Mouse (Mus musculus): ENCODE data around the gene Ncor1. TPM values are rescaled to one million over a fixed set of nuclear protein-coding genes. Genes with fewer than 3 reads are reported as not detected.
"Not testable (repeated sequence)": the region's sequence is repeated elsewhere in the genome, so short reads cannot be mapped to it uniquely, and the experiment has no call there.

Gene Ncor1
- polyA plus RNA-seq, 1 experiment from 2014 or later = 140 TPM

DNA sequence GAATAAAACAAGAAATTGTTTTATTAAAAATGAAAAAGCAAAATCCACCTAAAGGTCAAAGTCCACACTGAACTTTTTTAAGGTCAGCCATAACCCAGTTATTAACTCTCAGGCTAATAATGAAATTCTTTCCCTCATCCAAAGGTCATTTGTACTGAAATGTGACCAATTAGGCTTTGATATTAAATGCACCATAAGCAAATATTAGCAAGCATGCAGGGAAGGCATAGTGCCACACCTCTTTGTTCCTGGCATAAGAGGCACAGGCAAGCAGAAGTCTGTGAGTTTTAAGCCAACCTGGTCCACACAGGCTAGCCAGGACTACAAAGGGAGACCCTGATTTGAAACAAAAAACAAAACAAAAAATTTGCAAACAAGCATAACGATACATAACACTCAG is 48.7 kb downstream of the Ncor1 start:
- no peaks in the 10 kb centered on the region for H3K4me1 ChIP-seq
- no peak for ATAC-seq (ENCODE audit: insufficient read depth, low FRiP score, low read depth)
- H3K36me3 ChIP-seq = peaks cover 16% of the 10 kb centered on the region
- H3K4me3 ChIP-seq (replicated peaks) = no peak overlapping the region
- H3K4me2 ChIP-seq = no peak overlapping the region
- H3K9ac ChIP-seq = no peak overlapping the region
- WGBS = 93% methylated on average over 1 of the region's 1 CpGs
- H3K27ac ChIP-seq = no peak overlapping the region
- H3K9me3 ChIP-seq = no peaks in the 10 kb centered on the region
- no peaks in the 10 kb centered on the region for H3K27me3 ChIP-seq (replicated peaks)

DNA sequence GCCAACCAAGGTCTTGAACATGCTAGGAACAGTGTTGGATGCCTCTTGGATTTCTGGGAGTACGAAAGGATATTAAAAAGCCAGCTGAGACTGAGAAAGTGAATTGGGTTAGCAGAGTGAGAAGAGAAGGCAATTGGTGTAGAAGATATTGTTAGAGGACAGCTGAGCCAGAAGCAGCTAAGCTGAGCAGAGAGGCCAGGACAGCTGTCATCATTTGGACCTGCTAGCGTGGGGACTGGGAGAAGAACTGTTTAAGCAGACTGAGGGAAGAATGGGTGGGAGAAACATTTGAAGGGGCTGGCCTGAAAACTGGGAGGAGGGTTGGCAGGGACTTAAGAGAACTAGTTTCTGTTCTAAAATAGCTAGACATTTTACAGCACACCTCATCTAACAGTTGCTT is 49.5 kb downstream of the Ncor1 start:
- H3K27ac ChIP-seq = no peak overlapping the region
- no peak overlapping the region for H3K4me3 ChIP-seq (replicated peaks)
- no peaks in the 10 kb centered on the region for H3K9me3 ChIP-seq
- WGBS = 91% methylated on average over 2 of the region's 2 CpGs
- H3K4me2 ChIP-seq = no peak overlapping the region
- H3K36me3 ChIP-seq = peaks cover 12% of the 10 kb centered on the region; the same call in 1 of the 2 replicates
- H3K27me3 ChIP-seq (replicated peaks) = no peaks in the 10 kb centered on the region
- no peak for ATAC-seq (ENCODE audit: insufficient read depth, low FRiP score, low read depth)
- no peak overlapping the region for H3K9ac ChIP-seq
- H3K4me1 ChIP-seq = no peaks in the 10 kb centered on the region

DNA sequence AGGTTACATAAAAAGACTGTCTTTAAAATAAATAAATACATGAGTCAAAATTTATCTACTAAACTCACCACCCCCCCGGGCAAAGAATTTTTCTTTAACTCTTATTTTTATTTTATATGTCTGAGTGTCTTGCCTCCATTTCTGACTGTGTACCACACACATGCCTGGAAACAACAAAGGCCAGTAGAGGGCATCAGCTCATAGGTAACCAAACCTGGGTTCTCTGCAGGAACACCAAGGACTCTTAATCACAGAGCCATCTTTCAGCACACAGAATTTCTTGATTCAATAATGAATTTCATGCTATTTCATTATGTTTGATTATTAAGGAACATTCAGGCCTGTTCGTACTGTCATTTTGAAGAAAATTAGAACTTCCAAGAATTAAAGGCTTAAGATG is 61.9 kb downstream of the Ncor1 start:
- Histone ChIP-seq H3K4me2 (no peak overlapping the region), H3K4me1 (no peaks in the 10 kb centered on the region), H3K9ac (no peak overlapping the region), H3K36me3 (peaks cover 24% of the 10 kb centered on the region; the same call in 1 of the 2 replicates), H3K27ac (no peak overlapping the region), H3K4me3 (replicated peaks) (no peak overlapping the region), H3K27me3 (replicated peaks) (no peaks in the 10 kb centered on the region), H3K9me3 (no peaks in the 10 kb centered on the region)
- WGBS = 83% methylated on average over 2 of the region's 2 CpGs
- no peak for ATAC-seq (ENCODE audit: insufficient read depth, low FRiP score, low read depth)

- Histone ChIP-seq H3K36me3 (peaks cover 12% of the 10 kb centered on the region), H3K9ac (no peak overlapping the region), H3K4me1 (no peaks in the 10 kb centered on the region), H3K4me2 (no peak overlapping the region), H3K9me3 (no peaks in the 10 kb centered on the region), H3K27me3 (replicated peaks) (no peaks in the 10 kb centered on the region), H3K27ac (no peak overlapping the region), H3K4me3 (replicated peaks) (no peak overlapping the region)
- ATAC-seq (ENCODE audit: insufficient read depth, low FRiP score, low read depth) = no peak
- 98% methylated on average over 3 of the region's 3 CpGs for WGBS
Observed at GRCm38 (mm10) chr11:62388331-62388679, 70.0 kb downstream of the Ncor1 start.

DNA sequence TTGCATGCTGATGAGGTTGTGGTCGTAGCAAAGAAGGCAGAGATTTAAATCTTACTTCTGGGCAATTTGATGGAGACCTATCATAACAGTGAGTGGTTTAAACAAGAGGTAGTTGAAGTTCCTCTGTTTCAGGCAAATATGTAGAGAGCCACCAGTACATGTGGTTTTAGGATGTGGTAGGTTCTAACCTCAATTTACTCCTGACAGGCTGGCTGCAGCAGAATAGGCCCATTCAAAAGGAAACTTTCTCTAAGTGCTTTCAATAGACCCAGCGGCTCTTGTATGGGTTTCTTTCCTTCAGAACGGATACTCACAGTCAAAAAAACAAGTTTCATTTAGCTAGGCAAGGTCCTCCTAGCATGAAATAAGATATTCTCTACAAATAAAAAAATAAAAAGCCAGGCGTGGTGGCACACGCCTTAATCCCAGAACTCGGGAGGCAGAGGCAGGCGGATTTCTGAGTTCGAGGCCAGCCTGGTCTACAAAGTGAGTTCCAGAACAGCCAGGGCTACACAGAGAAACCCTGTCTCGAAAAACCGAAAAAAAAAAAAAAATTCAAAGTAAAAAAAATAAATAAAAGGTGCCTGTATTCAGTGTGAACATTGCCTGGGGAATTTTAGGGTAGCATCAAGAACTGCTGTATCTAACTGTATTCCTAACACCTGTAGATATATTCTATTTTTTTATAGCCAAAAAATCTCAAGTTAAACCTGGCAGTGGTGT is 70.6 kb downstream of the Ncor1 start:
- WGBS = 91% methylated on average over 10 of the region's 10 CpGs
- H3K4me2 ChIP-seq = no peak overlapping the region
- H3K4me3 ChIP-seq (replicated peaks) = no peak overlapping the region
- no peak for ATAC-seq (ENCODE audit: insufficient read depth, low FRiP score, low read depth)
- H3K36me3 ChIP-seq = peaks cover 15% of the 10 kb centered on the region
- H3K9me3 ChIP-seq = no peaks in the 10 kb centered on the region
- H3K4me1 ChIP-seq = no peaks in the 10 kb centered on the region
- no peaks in the 10 kb centered on the region for H3K27me3 ChIP-seq (replicated peaks)
- no peak overlapping the region for H3K9ac ChIP-seq
- no peak overlapping the region for H3K27ac ChIP-seq

GRCm38 (mm10) chr11:62377202-62377851 is 81.0 kb downstream of the Ncor1 start:
- not testable (repeated sequence) for H3K9ac ChIP-seq; H3K9me3 ChIP-seq; H3K4me2 ChIP-seq; H3K4me3 ChIP-seq (replicated peaks); H3K27ac ChIP-seq; H3K27me3 ChIP-seq (replicated peaks); ATAC-seq (ENCODE audit: insufficient read depth, low FRiP score, low read depth); H3K4me1 ChIP-seq
- H3K36me3 ChIP-seq = peaks cover 15% of the 10 kb centered on the region
- WGBS = 79% methylated on average over 6 of the region's 6 CpGs

DNA sequence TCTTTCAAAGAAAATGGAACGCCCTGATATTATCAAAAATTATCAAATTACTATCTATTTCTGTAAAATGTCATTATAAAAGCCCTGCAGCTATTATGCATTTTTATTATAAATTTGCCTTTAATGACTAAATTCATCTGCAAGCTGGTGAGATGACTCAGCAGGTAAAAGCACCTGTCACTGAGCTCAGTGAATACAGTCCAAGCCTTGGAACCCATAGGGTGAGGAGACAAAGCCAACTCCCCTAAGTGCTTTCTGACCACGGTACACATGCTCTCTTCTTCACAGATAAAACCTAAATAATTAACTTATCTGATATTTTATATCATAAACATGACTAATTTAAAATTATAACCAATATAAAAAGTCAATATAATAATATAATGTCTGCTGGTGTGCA is 86.6 kb downstream of the Ncor1 start:
- no peak overlapping the region for H3K9ac ChIP-seq
- no peak for ATAC-seq (ENCODE audit: insufficient read depth, low FRiP score, low read depth)

DNA sequence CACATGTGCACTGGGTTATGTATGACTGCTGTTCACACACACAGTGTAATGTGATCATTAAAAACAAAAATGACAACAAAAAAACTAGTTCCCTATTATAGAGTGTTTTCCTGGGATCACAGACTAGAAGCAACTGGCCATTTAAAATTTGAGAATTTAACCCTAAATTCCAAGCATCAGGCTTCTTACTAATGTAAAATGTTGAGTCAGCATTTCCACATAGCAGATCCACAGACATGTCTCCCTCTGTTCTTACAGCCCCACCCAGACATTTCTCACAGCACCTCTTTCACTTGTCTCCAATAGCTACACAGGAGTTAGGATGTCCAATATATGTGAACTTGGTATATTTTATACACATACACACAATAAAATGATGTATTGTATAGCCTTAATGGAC is 88.4 kb downstream of the Ncor1 start:
- peaks cover 22% of the 10 kb centered on the region for H3K36me3 ChIP-seq
- H3K4me3 ChIP-seq (replicated peaks) = no peak overlapping the region
- no peak overlapping the region for H3K4me2 ChIP-seq
- H3K27ac ChIP-seq = no peak overlapping the region
- H3K9ac ChIP-seq = no peak overlapping the region
- H3K27me3 ChIP-seq (replicated peaks) = no peaks in the 10 kb centered on the region
- H3K9me3 ChIP-seq = no peaks in the 10 kb centered on the region
- no peaks in the 10 kb centered on the region for H3K4me1 ChIP-seq
- ATAC-seq (ENCODE audit: insufficient read depth, low FRiP score, low read depth) = no peak

More for the DNA sequence above, 86.6 kb downstream of the Ncor1 start:
- Histone ChIP-seq H3K27ac (no peak overlapping the region), H3K4me2 (no peak overlapping the region), H3K9me3 (no peaks in the 10 kb centered on the region), H3K4me3 (replicated peaks) (no peak overlapping the region), H3K36me3 (peaks cover 22% of the 10 kb centered on the region), H3K4me1 (no peaks in the 10 kb centered on the region), H3K27me3 (replicated peaks) (no peaks in the 10 kb centered on the region)
- WGBS = 90% methylated on average over 2 of the region's 2 CpGs

DNA sequence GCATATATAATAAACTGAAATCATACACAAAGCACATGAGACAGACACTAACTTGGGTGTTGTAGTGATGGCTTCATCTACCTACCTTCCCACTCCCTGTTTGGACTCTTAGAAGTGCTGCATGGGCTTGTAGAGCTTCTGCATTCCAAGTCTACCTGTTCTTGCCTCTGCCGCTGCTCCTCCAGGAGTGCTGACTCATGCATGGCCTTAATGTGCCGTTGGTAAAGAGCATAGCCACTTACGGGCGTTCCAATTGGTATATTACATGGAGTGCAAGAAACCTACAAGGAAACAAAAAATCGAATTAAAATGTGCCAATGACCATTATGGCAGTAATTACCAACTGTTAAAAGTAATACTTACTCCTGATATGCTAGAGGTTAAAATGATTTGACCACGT is 91.5 kb downstream of the Ncor1 start:
- Histone ChIP-seq H3K9me3 (no peaks in the 10 kb centered on the region), H3K27me3 (replicated peaks) (no peaks in the 10 kb centered on the region), H3K9ac (no peak overlapping the region), H3K4me3 (replicated peaks) (no peak overlapping the region), H3K27ac (no peak overlapping the region), H3K4me1 (no peaks in the 10 kb centered on the region), H3K36me3 (peaks cover 15% of the 10 kb centered on the region), H3K4me2 (no peak overlapping the region)
- WGBS = 87% methylated on average over 6 of the region's 6 CpGs
- no peak for ATAC-seq (ENCODE audit: insufficient read depth, low FRiP score, low read depth)

DNA sequence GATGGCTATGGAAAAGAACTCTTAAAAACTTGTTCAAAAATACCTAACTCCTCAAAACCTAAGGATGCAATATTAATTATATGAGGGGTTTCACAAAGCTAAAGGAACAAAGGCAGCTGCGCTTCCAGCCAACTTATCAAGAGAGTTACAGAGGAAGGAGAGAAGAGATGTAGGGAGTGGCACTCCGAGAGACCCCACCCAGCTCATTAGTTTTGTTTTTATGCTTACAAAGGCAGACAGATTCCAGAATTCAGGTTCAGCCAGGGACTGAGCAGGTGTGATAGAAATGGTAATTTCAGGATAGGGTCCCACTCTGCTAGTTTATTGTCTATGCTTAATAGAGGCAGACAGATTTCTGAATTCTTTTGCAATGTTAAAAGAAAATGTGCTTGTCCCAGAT is 103.1 kb downstream of the Ncor1 start:
- ATAC-seq (ENCODE audit: insufficient read depth, low FRiP score, low read depth) = no peak
- Histone ChIP-seq H3K27ac (no peak overlapping the region), H3K36me3 (peaks cover 25% of the 10 kb centered on the region), H3K4me3 (replicated peaks) (no peak overlapping the region), H3K4me1 (no peaks in the 10 kb centered on the region), H3K9me3 (no peaks in the 10 kb centered on the region), H3K9ac (no peak overlapping the region), H3K27me3 (replicated peaks) (no peaks in the 10 kb centered on the region), H3K4me2 (no peak overlapping the region)
- 82% methylated on average over 2 of the region's 2 CpGs for WGBS

DNA sequence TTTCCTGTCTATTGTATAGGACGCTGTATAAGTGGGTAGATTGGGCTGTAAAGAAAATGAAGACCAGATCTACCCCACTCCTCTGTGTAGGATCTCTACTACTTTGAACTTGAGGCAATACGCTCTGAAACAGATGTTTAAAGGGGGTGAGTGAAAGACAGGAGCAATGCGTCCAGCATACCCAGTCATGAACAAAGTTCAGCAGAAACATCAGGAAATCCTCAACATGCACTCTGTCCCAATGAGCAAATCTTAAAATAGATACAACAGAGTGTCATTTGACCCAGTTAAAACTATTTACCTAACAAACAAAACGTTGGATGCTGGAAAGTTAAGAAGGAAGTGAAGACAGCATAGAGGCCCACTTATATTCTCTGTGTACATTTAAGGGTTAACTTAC is 106.4 kb downstream of the Ncor1 start:
- Histone ChIP-seq H3K4me3 (replicated peaks) (no peak overlapping the region), H3K4me1 (no peaks in the 10 kb centered on the region), H3K36me3 (peaks cover 46% of the 10 kb centered on the region), H3K27me3 (replicated peaks) (no peaks in the 10 kb centered on the region), H3K27ac (no peak overlapping the region), H3K4me2 (no peak overlapping the region), H3K9ac (no peak overlapping the region), H3K9me3 (no peaks in the 10 kb centered on the region)
- no peak for ATAC-seq (ENCODE audit: insufficient read depth, low FRiP score, low read depth)
- WGBS = 86% methylated on average over 4 of the region's 4 CpGs

DNA sequence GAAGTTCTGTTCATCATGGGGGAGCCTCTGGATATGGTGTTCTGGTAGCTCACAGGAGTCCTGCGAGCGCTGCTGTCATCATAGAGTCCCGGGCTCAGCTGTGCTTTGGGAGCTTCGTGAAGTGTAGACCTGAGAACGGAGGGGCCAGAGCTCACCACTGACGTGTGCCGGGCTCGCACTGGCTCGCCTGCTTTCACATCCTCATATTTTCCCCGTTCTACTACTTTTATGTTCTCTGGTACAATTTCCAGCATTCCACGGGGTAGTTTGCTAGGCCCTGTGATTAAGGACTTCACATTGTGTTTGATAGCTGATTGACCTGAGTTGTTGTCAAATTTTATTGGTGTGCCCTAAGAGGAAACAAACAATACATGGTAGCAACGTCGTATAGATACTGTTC is 115.3 kb downstream of the Ncor1 start:
- peaks cover 25% of the 10 kb centered on the region for H3K36me3 ChIP-seq
- no peak overlapping the region for H3K9ac ChIP-seq
- no peak overlapping the region for H3K27ac ChIP-seq
- no peaks in the 10 kb centered on the region for H3K27me3 ChIP-seq (replicated peaks)
- WGBS = 94% methylated on average over 13 of the region's 13 CpGs
- no peaks in the 10 kb centered on the region for H3K9me3 ChIP-seq
- H3K4me2 ChIP-seq = no peak overlapping the region
- no peak overlapping the region for H3K4me3 ChIP-seq (replicated peaks)
- no peak for ATAC-seq (ENCODE audit: insufficient read depth, low FRiP score, low read depth)
- no peaks in the 10 kb centered on the region for H3K4me1 ChIP-seq
